Mouse (Mus musculus) heart, embryonic 16.5 days (tissue): ENCODE measurements around the gene Kalrn. TPM values are rescaled to one million over a fixed set of nuclear protein-coding genes. Genes with fewer than 3 reads are reported as not detected.

Experiments
- ATAC-seq: fragments of 200-750 bp; cut with Nextera tagmentation; replicated peaks from 2 replicates; pipeline ENCODE4 v1.8.0; 2017; ENCODE audit warnings: moderate number of reproducible peaks; ENCODE audit not compliant: insufficient read depth, low FRiP score; ENCODE audit errors: extremely low read depth
- H3K27ac ChIP-seq: fragments of 300-500 bp; sonication (generic); 2 replicates; pipeline ENCODE4 v1.5.1; 2014; ENCODE audit warnings: mild to moderate bottlenecking, low read length, control low read depth, moderate library complexity
- H3K27me3 ChIP-seq: fragments of 300-500 bp; sonication (generic); 2 replicates; pipeline ENCODE4 v1.6.1; 2014; ENCODE audit warnings: low read length, mixed read lengths; ENCODE audit not compliant: control insufficient read depth, insufficient read depth
- H3K36me3 ChIP-seq: fragments of 300-500 bp; sonication (generic); 2 replicates; pipeline ENCODE4 v1.6.1; 2014; ENCODE audit not compliant: control insufficient read depth, insufficient read depth
- H3K4me1 ChIP-seq: fragments of 300-500 bp; sonication (generic); 2 replicates; pipeline ENCODE4 v1.6.1; 2014; ENCODE audit warnings: low read length, mixed read lengths; ENCODE audit not compliant: control insufficient read depth, insufficient read depth
- H3K4me2 ChIP-seq: fragments of 300-500 bp; sonication (generic); 2 replicates; pipeline ENCODE4 v1.6.1; 2014; ENCODE audit warnings: low read depth, mild to moderate bottlenecking, control low read depth, low read length
- H3K4me3 ChIP-seq: fragments of 300-500 bp; sonication (generic); 2 replicates; pipeline ENCODE4 v1.5.1; 2014; ENCODE audit warnings: mild to moderate bottlenecking, control low read depth, low read length
- H3K9ac ChIP-seq: fragments of 300-500 bp; sonication (generic); 2 replicates; pipeline ENCODE4 v1.6.1; 2014; ENCODE audit warnings: low read length, control low read depth
- H3K9me3 ChIP-seq: fragments of 300-500 bp; sonication (generic); replicated peaks from 2 replicates; pipeline ENCODE4 v1.6.1; 2016; ENCODE audit warnings: low read length; ENCODE audit not compliant: control insufficient read depth
- WGBS: fragments of 180-500 bp; shearing (Covaris S2); extraction: QIAGEN DNeasy Blood & Tissue Kit; methylation state at CpG from one replicate; pipeline ENCODE4 v1.1.7; 2014; 5-methylcytosine and 5-hydroxymethylcytosine counted together
- polyA plus RNA-seq: library from polyadenylated mRNA; unstranded; fragments of >200 nt; fragmentation: Nextera tagmentation; extraction: Ambion mirVana; gene quantifications from 2 replicates; pipeline ENCODE4 v1.2.1, GENCODE M21; 2015

Kalrn gene
- polyA plus RNA-seq, 1 experiment from 2014 or later, result 30.2 TPM

DNA sequence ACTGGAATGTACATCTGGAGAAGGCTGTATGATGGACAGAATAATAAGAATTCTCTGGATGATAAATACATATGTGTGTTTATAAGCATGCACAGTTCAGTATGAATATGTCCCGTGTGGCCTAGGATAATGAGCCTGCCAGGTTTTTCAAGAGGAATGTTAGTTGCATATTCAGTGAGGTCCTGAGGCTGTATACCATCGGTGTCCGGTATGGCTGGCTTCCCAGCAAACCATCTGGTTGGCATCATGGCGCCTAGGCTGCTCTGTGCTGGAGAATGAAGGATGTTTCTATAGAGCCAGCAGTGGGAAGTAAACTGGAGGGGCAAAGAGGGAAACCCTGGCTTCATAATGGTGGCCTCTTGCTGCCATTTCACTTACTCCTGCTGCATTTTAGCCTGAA, 510.0 kb downstream of the Kalrn start:
- WGBS, result 83% methylated on average over 4 of the region's 4 CpGs
- no peak overlapping the region for H3K4me2 ChIP-seq
- H3K9ac ChIP-seq, result no peak overlapping the region
- ATAC-seq, result no peak
- H3K36me3 ChIP-seq, result peaks cover 3% of the 10 kb centered on the region; the same call in 1 of the 2 replicates
- H3K4me3 ChIP-seq, result no peak overlapping the region
- H3K27me3 ChIP-seq, result no peaks in the 10 kb centered on the region
- H3K27ac ChIP-seq, result no peak overlapping the region
- no peaks in the 10 kb centered on the region for H3K9me3 ChIP-seq
- peaks cover 31% of the 10 kb centered on the region for H3K4me1 ChIP-seq

GRCm38 (mm10) chr16:34061661-34062060, 511.7 kb downstream of the Kalrn start:
- ATAC-seq, result no peak
- H3K4me2 ChIP-seq, result no peak overlapping the region
- WGBS, result 90% methylated on average over 1 of the region's 1 CpGs

DNA sequence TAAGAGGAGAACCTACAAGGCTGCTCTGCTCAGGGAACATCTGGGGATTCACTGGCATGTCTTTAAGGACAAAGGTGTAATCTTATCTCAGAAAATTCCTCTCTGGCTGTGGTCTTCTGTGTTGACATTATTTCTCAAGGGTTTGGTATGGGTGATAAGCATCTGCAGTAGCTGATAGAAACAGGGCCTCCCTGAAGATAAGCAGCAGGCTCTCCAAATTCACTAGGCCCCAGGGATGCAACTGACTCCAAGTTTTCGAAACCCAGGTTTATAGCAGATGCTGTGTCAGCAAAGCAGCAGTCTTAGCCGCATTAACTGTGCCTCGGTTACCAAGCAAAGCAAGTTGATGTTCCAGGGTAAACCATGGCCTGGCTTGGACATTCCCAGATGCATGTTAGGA, 514.7 kb downstream of the Kalrn start:
- Histone ChIP-seq H3K4me1 (peaks cover 29% of the 10 kb centered on the region), H3K27me3 (no peaks in the 10 kb centered on the region), H3K36me3 (peaks cover 11% of the 10 kb centered on the region), H3K9me3 (no peaks in the 10 kb centered on the region), H3K4me2 (no peak overlapping the region), H3K4me3 (no peak overlapping the region), H3K9ac (peak overlapping the region; percentile 35; the same call in 1 of the 2 replicates), H3K27ac (peak overlapping the region; percentile 66)
- ATAC-seq, result no peak
- WGBS, result 43% methylated on average over 3 of the region's 3 CpGs

More at GRCm38 (mm10) chr16:34061661-34062060, 511.7 kb downstream of the Kalrn start:
- H3K4me1 ChIP-seq, result peaks cover 32% of the 10 kb centered on the region
- no peaks in the 10 kb centered on the region for H3K9me3 ChIP-seq
- no peak overlapping the region for H3K27ac ChIP-seq
- peaks cover 3% of the 10 kb centered on the region; the same call in 1 of the 2 replicates for H3K36me3 ChIP-seq
- no peaks in the 10 kb centered on the region for H3K27me3 ChIP-seq
- H3K9ac ChIP-seq, result no peak overlapping the region
- H3K4me3 ChIP-seq, result no peak overlapping the region

DNA sequence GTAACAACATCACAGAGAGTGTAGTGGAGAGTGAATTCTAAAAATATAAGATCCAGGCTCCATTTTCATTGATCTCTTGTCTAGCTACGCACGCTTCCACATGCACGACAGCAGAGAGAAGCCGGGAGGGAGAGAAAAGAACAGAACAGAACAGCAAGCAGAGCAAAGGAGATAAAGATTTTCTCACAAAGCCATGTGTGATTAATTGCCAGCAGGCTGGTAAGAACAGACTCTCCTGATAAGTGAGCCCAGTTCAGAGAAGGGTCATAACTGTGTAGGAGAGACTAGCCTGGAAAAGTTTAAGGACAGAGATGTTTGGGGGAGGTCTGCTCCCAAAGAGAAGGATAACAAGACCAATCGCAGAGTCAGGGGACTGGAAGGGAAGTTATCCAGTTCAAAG, 515.9 kb downstream of the Kalrn start:
- WGBS, result 32% methylated on average over 5 of the region's 5 CpGs
- no peak overlapping the region for H3K4me2 ChIP-seq

DNA sequence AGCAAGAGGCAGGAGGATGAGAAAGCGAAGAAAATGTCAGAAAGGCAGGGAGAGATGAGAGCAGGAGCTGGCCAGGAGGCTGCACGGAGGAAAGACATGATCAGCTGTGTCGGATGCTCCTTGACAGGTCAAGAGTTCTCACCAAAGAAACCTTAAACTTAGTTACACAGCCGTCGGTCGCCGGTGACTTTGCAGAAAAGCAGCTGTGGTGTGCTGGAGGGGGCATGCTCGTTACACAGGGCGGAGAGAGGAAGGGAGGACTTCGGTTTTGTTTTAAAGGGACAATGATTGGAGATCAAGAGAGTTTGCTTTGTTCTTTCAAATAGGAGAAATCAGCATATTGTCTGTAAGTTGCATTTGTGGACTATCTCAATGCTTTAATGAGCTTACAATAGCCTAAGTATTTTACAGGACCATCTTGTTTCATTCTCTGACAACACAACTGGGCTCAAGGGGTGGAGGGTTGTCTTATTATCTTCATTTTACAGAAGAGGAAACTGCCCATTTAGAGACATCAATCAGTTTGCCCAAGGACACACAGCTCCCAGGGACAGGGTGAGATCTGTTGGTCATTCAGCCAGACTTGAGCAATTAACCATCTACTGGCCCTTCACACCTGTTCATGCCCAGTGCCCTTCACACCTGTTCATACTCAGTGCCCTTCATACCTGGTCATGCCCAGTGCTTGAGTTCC, 516.8 kb downstream of the Kalrn start:
- no peak overlapping the region for H3K4me3 ChIP-seq
- no peak for ATAC-seq
- no peaks in the 10 kb centered on the region for H3K27me3 ChIP-seq
- H3K4me1 ChIP-seq, result peaks cover 29% of the 10 kb centered on the region
- peaks cover 15% of the 10 kb centered on the region for H3K36me3 ChIP-seq
- H3K4me2 ChIP-seq, result no peak overlapping the region
- H3K9ac ChIP-seq, result no peak overlapping the region
- H3K27ac ChIP-seq, result no peak overlapping the region
- H3K9me3 ChIP-seq, result no peaks in the 10 kb centered on the region
- WGBS, result 43% methylated on average over 10 of the region's 10 CpGs

More for the DNA sequence above, 515.9 kb downstream of the Kalrn start:
- Histone ChIP-seq H3K4me1 (peaks cover 29% of the 10 kb centered on the region), H3K9ac (no peak overlapping the region), H3K27me3 (no peaks in the 10 kb centered on the region), H3K9me3 (no peaks in the 10 kb centered on the region), H3K4me3 (no peak overlapping the region), H3K36me3 (peaks cover 15% of the 10 kb centered on the region), H3K27ac (peak overlapping the region; percentile 56)
- no peak for ATAC-seq

- H3K27me3 ChIP-seq, result no peaks in the 10 kb centered on the region
- no peak overlapping the region for H3K4me2 ChIP-seq
- no peak overlapping the region for H3K4me3 ChIP-seq
- H3K4me1 ChIP-seq, result no peaks in the 10 kb centered on the region
- H3K27ac ChIP-seq, result 0 out of 2 replicates have a peak overlapping the region, but pooled peaks have one; percentile 16
- WGBS, result 49% methylated on average over 7 of the region's 7 CpGs
- no peak for ATAC-seq
- no peak overlapping the region for H3K9ac ChIP-seq
- peaks cover 19% of the 10 kb centered on the region for H3K36me3 ChIP-seq
- H3K9me3 ChIP-seq, result no peaks in the 10 kb centered on the region
Measured at GRCm38 (mm10) chr16:34050090-34050489, 523.2 kb downstream of the Kalrn start.

DNA sequence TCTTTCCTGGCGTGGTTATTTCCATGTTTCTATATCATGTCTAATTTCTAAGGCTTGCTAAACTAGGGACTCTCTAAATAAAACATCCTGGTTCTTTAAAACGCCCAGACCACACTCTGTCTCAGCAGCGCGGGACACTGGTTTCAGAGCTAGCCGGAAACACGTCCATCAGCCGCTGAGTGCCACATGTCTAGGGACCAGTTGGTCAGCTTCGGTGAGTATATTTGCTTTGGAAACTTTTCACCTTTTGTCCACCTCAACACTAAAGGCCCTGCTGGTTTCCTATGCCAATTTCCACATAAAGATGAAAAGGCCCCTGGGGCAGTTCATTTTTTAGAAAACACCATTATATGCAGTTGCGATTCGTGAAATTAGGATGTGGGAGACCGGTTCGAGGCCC, 524.0 kb downstream of the Kalrn start:
- Histone ChIP-seq H3K4me2 (no peak overlapping the region), H3K4me1 (no peaks in the 10 kb centered on the region), H3K36me3 (peaks cover 18% of the 10 kb centered on the region), H3K9ac (no peak overlapping the region), H3K27ac (no peak overlapping the region), H3K9me3 (no peaks in the 10 kb centered on the region), H3K27me3 (no peaks in the 10 kb centered on the region), H3K4me3 (no peak overlapping the region)
- no peak for ATAC-seq
- 88% methylated on average over 12 of the region's 12 CpGs for WGBS

- Histone ChIP-seq H3K4me2 (no peak overlapping the region), H3K27me3 (no peaks in the 10 kb centered on the region), H3K4me3 (no peak overlapping the region), H3K27ac (no peak overlapping the region), H3K36me3 (peaks cover 8% of the 10 kb centered on the region), H3K9ac (no peak overlapping the region), H3K4me1 (no peaks in the 10 kb centered on the region), H3K9me3 (no peaks in the 10 kb centered on the region)
- WGBS, result 86% methylated on average over 4 of the region's 4 CpGs
- ATAC-seq, result no peak
Measured at GRCm38 (mm10) chr16:34048232-34048631, 525.1 kb downstream of the Kalrn start.

- no peak overlapping the region for H3K4me2 ChIP-seq
- WGBS, result 66% methylated on average over 7 of the region's 7 CpGs
- H3K9ac ChIP-seq, result no peak overlapping the region
- no peaks in the 10 kb centered on the region for H3K9me3 ChIP-seq
- no peaks in the 10 kb centered on the region for H3K4me1 ChIP-seq
- ATAC-seq, result no peak
- no peaks in the 10 kb centered on the region for H3K27me3 ChIP-seq
- H3K36me3 ChIP-seq, result peaks cover 4% of the 10 kb centered on the region; the same call in 1 of the 2 replicates
- no peak overlapping the region for H3K27ac ChIP-seq
- H3K4me3 ChIP-seq, result no peak overlapping the region
Measured at GRCm38 (mm10) chr16:34047543-34047942, 525.8 kb downstream of the Kalrn start.
